Mouse (Mus musculus) midbrain, postnatal 0 days (tissue): ENCODE data around the gene Rgs12. TPM values are rescaled to one million over a fixed set of nuclear protein-coding genes. Genes with fewer than 3 reads are reported as not detected.

Source experiments
- ATAC-seq: fragments of 200-750 bp; cut with Nextera tagmentation; 2 replicates; pipeline ENCODE4 v1.8.0; 2017; ENCODE audit warnings: moderate number of reproducible peaks, mild to moderate bottlenecking, moderate TSS enrichment, moderate library complexity; ENCODE audit not compliant: low FRiP score
- DNase-seq: peaks from one replicate; pipeline ENCODE4 v3.0.0-alpha.2; 2015; ENCODE audit warnings: low spot score
- H3K27ac ChIP-seq: fragments of 300-500 bp; sonication (generic); 2 replicates; pipeline ENCODE4 v1.5.1; 2014; ENCODE audit warnings: low read depth, mild to moderate bottlenecking, low read length, mixed read lengths
- H3K27me3 ChIP-seq: fragments of 300-500 bp; sonication (generic); 2 replicates; pipeline ENCODE4 v1.6.1; 2014; ENCODE audit warnings: low read length, control low read depth, mixed read lengths; ENCODE audit not compliant: insufficient read depth
- H3K36me3 ChIP-seq: fragments of 300-500 bp; sonication (generic); 2 replicates; pipeline ENCODE4 v1.6.1; 2014; ENCODE audit warnings: low read length, control low read depth, mixed read lengths; ENCODE audit not compliant: insufficient read depth
- H3K4me1 ChIP-seq: fragments of 300-500 bp; sonication (generic); 2 replicates; pipeline ENCODE4 v1.6.1; 2014; ENCODE audit warnings: mild to moderate bottlenecking, control low read depth, antibody characterized with exemption, low read length, mixed read lengths; ENCODE audit not compliant: insufficient read depth
- H3K4me2 ChIP-seq: fragments of 300-500 bp; sonication (generic); 2 replicates; pipeline ENCODE4 v1.6.1; 2014; ENCODE audit warnings: low read depth, mild to moderate bottlenecking, low read length, mixed read lengths; ENCODE audit not compliant: poor library complexity, severe bottlenecking
- H3K4me3 ChIP-seq: fragments of 300-500 bp; sonication (generic); 2 replicates; pipeline ENCODE4 v1.5.1; 2014; ENCODE audit warnings: low read depth, mild to moderate bottlenecking, low read length, moderate library complexity
- H3K9ac ChIP-seq: fragments of 300-500 bp; sonication (generic); replicated peaks from 2 replicates; pipeline ENCODE4 v1.6.1; 2014; ENCODE audit warnings: mild to moderate bottlenecking, low read length, moderate library complexity, mixed read lengths; ENCODE audit not compliant: poor library complexity, severe bottlenecking
- H3K9me3 ChIP-seq: fragments of 300-500 bp; sonication (generic); 2 replicates; pipeline ENCODE4 v1.6.1; 2016; ENCODE audit warnings: low read length, control low read depth
- CTCF ChIP-seq: IDR thresholded peaks from 2 replicates; pipeline ENCODE4 v1.5.1; 2016; ENCODE audit warnings: antibody characterized with exemption, mild to moderate bottlenecking
- WGBS: fragments of 180-500 bp; shearing (Covaris S2); extraction: QIAGEN DNeasy Blood & Tissue Kit; methylation state at CpG from one replicate; pipeline ENCODE4 v1.1.7; 2014; 5-methylcytosine and 5-hydroxymethylcytosine counted together
- polyA plus RNA-seq: library from polyadenylated mRNA; unstranded; fragments of >200 nt; fragmentation: Nextera tagmentation; extraction: Ambion mirVana; gene quantifications from 2 replicates; pipeline ENCODE4 v1.2.1, GENCODE M21; 2015
- total RNA-seq: library from RNA; depleted of rRNA; stranded (reverse); fragments of >200 nt; gene quantifications from 2 replicates; pipeline ENCODE4 v1.2.3, GENCODE M21; 2014

Gene Rgs12
- total and polyA plus RNA-seq, 2 experiments from 2014 or later = 29.9 to 60.8 TPM

GRCm38 (mm10) chr5:34915801-34916200 is 33.4 kb upstream of the Rgs12 start:
- TF ChIP-seq CTCF = peak; percentile 98
- H3K9me3 ChIP-seq = no peaks in the 10 kb centered on the region
- H3K4me2 ChIP-seq = no peak overlapping the region
- no peak overlapping the region for H3K27ac ChIP-seq
- WGBS = 4% methylated on average over 1 of the region's 1 CpGs
- H3K4me1 ChIP-seq = peaks cover 11% of the 10 kb centered on the region; the same call in 1 of the 2 replicates
- peak; percentile 82 for DNase-seq
- no peak overlapping the region for H3K9ac ChIP-seq
- no peak overlapping the region for H3K4me3 ChIP-seq
- H3K36me3 ChIP-seq = no peaks in the 10 kb centered on the region; the same call in 1 of the 2 replicates
- peak; percentile 53; the same call in 1 of the 2 replicates for ATAC-seq
- no peaks in the 10 kb centered on the region for H3K27me3 ChIP-seq

- no peaks in the 10 kb centered on the region for H3K9me3 ChIP-seq
- ATAC-seq (peak; percentile 55), DNase-seq (peak; percentile 73)
- H3K4me2 ChIP-seq = no peak overlapping the region
- 33% methylated on average over 10 of the region's 10 CpGs for WGBS
- no peak for TF ChIP-seq CTCF
- H3K9ac ChIP-seq = no peak overlapping the region
- H3K36me3 ChIP-seq = peaks cover 8% of the 10 kb centered on the region
- H3K27me3 ChIP-seq = no peaks in the 10 kb centered on the region
- peaks cover 11% of the 10 kb centered on the region; the same call in 1 of the 2 replicates for H3K4me1 ChIP-seq
- H3K27ac ChIP-seq = peak overlapping the region; percentile 68
- H3K4me3 ChIP-seq = no peak overlapping the region
Measured at GRCm38 (mm10) chr5:34917234-34917655, 32.0 kb upstream of the Rgs12 start.

- Histone ChIP-seq H3K36me3 (peaks cover 17% of the 10 kb centered on the region), H3K4me3 (no peak overlapping the region), H3K9me3 (no peaks in the 10 kb centered on the region), H3K27me3 (no peaks in the 10 kb centered on the region), H3K4me1 (peaks cover 11% of the 10 kb centered on the region; the same call in 1 of the 2 replicates), H3K4me2 (no peak overlapping the region), H3K9ac (no peak overlapping the region), H3K27ac (no peak overlapping the region)
- 90% methylated on average over 3 of the region's 3 CpGs for WGBS
- TF ChIP-seq CTCF = no peak
- ATAC-seq = no peak
- no peak for DNase-seq
Measured at GRCm38 (mm10) chr5:34918785-34919184, 30.5 kb upstream of the Rgs12 start.

- Histone ChIP-seq H3K27me3 (no peaks in the 10 kb centered on the region), H3K4me3 (no peak overlapping the region), H3K27ac (no peak overlapping the region), H3K36me3 (peaks cover 29% of the 10 kb centered on the region), H3K9me3 (no peaks in the 10 kb centered on the region), H3K9ac (no peak overlapping the region), H3K4me2 (no peak overlapping the region), H3K4me1 (peaks cover 3% of the 10 kb centered on the region; the same call in 1 of the 2 replicates)
- ATAC-seq = no peak
- no peak for DNase-seq
- TF ChIP-seq CTCF = no peak
- WGBS = 66% methylated on average over 6 of the region's 6 CpGs
Measured at GRCm38 (mm10) chr5:34922531-34922930, 26.7 kb upstream of the Rgs12 start.

- ATAC-seq (no peak), DNase-seq (no peak)
- no peak for TF ChIP-seq CTCF
- no peaks in the 10 kb centered on the region for H3K4me1 ChIP-seq
- no peak overlapping the region for H3K4me2 ChIP-seq
- H3K27me3 ChIP-seq = no peaks in the 10 kb centered on the region
- H3K27ac ChIP-seq = no peak overlapping the region
- H3K4me3 ChIP-seq = no peak overlapping the region
- no peaks in the 10 kb centered on the region for H3K9me3 ChIP-seq
- no peak overlapping the region for H3K9ac ChIP-seq
- 94% methylated on average over 4 of the region's 4 CpGs for WGBS
- H3K36me3 ChIP-seq = peaks cover 29% of the 10 kb centered on the region
Measured at GRCm38 (mm10) chr5:34923920-34924319, 25.3 kb upstream of the Rgs12 start.

- WGBS = 88% methylated on average over 7 of the region's 7 CpGs
- TF ChIP-seq CTCF = no peak
- no peaks in the 10 kb centered on the region for H3K27me3 ChIP-seq
- DNase-seq (no peak), ATAC-seq (no peak)
- no peaks in the 10 kb centered on the region for H3K4me1 ChIP-seq
- no peaks in the 10 kb centered on the region for H3K9me3 ChIP-seq
- H3K4me3 ChIP-seq = no peak overlapping the region
- H3K4me2 ChIP-seq = no peak overlapping the region
- H3K9ac ChIP-seq = no peak overlapping the region
- H3K27ac ChIP-seq = no peak overlapping the region
- peaks cover 29% of the 10 kb centered on the region for H3K36me3 ChIP-seq
Measured at GRCm38 (mm10) chr5:34924519-34924918, 24.7 kb upstream of the Rgs12 start.
